Mouse (Mus musculus) cerebellum, adult 18-20 months (tissue): ENCODE data around the gene Trpm2.
A peak's percentile ranks its signal among the peaks of the same experiment; 100 is the strongest.
"Not testable (repeated sequence)": the region's sequence is repeated elsewhere in the genome, so short reads cannot be mapped to it uniquely, and the experiment has no call there.

Experiments
- DNase-seq, 2 experiments: peaks; one replicate each; pipeline ENCODE4 v3.0.0; 2021

Gene Trpm2

DNA sequence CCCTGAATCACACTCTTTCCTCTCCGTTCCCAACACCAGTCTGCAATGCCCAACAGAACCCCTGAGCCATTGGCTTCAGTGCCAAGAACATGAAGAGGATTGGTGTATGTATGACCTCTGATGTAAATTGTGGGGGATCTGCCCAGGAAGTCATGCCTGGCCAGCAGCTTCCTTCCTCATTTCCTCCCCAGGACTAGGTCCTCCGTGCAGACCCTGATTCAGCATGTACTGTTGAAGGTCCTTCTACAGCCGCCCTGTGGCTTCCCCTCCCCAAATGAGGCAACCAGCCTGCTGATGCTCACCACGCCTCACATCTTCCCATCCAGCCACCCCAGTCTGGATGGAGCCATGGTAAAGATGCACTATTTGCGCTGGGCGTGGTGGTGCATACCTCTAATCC is at the start of gene Trpm2:
Trpm2 (minus strand) TSS at position 83 of the 400 bp plus-strand sequence.
- DNase-seq = no peak

DNA sequence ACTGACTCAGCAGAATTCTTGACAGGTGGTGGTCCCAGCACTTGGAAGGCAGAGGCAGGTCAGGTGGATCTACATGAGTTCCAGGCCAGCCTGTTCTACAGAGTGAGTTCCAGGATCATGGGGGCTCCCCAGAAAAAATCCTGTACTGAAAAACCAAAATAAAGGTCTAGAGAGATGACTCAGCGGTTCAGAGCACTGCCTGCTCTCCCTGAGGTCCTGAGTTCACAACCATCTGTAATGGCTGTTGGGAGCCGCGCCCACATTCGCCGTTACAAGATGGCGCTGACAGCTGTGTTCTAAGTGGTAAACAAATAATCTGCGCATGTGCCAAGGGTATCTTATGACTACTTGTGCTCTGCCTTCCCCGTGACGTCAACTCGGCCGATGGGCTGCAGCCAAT is 49.6 kb upstream of the Trpm2 start:
- DNase-seq = not testable (repeated sequence)

DNA sequence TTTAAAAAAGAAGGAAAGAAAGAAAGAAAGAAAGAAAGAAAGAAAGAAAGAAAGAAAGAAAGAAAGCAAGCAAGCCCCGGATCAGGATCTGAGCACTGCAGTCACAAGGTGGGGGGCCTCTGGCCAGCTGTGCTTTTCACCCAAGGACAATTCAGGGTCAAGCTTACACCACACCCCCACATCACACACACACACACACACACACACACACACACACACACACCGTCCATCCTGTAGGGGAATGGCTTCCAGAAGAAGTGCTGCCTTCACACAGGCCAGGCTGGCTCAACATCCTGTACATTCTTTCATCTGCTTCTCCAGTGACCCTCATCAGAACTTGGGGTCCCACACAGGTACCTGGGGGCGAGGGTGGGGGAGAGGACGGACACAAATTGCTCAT is 48.9 kb upstream of the Trpm2 start:
- DNase-seq = no peak

DNA sequence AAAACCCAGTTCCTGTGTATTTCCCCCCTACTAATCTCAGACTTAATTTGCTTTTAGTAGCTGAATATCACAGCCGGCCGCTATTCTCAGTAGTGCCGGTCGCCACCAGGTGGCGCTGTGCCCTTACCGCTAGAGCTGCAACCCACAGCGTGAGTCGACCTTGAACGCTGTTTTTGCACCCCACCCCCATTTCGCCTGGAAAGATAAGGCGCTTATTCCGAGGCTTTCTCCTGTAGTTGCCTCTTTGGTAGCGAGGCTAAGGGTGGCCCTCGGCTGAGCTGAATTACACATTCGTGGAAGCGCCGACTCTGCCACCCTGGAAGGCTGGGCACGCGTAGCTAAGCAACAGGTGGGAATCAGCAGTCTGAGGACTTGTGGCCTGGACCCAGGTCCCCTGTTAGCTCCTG is 48.4 kb upstream of the Trpm2 start:
- DNase-seq = peak; percentile 67 to 83

DNA sequence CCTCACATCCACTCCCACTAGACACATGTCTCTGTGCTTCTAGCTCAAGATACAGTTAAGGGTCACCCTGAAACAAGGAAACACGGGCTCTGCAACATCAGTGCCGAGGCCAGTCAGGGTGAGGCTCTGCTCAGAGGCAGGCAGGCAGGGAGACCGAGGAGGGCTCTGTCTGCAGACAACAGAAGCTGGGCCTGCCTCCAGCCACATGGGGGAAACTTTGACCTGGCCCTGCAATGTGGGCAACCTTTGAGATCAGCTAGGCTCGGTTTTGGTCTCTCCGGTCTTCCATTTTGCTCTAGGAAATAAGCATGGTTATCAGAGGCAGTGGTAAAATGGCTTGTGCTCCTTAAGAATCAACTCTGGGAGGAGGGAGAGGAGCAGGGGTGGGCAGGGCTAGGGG is 46.0 kb upstream of the Trpm2 start:
- no peak for DNase-seq

DNA sequence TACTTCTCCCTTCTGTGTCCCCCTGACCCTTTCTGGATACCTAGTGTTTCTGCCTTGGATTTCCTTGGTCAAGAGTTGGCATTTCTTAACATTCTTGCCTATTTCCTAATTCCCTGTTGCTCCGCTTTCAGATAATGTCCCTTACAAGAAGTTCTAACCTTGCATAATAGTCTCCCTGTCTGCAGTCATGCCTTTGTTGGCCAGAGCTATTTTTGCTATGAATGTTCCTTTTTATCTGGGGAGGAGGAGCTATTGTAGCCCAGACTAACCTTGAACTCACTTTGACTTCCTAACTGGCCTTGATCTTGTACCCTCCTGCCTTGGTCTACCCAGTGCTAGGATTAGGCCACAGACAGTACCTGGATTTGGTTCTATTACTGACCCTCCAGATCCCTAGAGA is 45.1 kb upstream of the Trpm2 start:
- no peak for DNase-seq

DNA sequence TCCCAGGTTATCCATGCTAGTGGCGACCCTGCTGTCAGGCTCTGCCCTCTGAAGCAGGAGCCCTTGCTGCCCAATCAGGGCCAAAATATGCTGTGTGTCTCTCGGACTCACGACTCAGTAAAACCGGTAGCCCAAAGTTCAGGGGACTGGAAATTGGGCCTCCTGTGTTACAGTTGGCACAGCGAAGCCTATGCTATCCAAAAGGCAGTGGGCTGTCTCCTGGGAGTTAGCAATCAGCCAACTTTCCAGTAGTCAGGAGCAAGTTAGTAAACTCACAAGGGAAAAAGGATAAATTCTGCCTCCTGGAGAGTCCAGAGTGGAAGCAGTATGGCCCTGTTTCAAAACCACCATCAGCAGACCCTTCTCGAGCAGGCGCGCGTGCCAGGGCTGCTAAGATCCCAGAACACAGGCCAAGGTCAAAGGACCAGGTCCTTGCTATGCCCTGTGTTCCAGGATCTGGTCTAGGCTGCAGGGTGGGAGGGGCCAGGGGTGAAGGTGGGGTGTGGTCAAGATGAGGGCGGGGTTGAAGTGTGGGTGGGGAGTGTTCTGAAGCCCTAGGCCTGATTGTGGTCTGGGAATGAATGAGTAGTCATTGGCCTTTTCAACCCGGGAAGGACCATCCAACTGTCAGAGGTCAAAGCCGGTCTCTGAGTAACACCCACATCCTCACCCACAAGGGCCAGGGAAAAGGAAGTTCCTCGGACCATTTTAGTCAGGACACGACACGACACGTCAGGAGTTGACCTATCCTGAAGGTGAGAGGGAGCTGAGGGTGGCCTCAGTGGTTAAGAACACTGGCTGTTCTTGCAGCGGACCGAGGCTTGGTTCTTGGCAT is 42.5 kb upstream of the Trpm2 start:
- no peak for DNase-seq

DNA sequence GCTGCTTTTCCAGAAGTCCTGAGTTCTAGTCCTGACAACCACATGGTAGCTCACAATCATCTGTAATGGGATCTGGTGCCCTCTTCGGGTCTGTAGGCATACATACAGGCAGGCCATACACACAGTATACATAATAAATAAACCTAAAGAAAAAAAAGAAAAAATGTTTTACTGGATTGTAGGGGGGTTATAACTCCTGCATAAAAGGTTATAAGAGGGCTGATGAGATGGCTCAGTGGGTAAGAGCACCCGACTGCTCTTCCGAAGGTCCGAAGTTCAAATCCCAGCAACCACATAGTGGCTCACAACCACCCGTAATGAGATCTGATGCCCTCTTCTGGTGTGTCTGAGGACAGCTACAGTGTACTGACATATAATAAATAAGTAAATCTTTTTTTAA is 40.8 kb upstream of the Trpm2 start:
- not testable (repeated sequence) for DNase-seq

DNA sequence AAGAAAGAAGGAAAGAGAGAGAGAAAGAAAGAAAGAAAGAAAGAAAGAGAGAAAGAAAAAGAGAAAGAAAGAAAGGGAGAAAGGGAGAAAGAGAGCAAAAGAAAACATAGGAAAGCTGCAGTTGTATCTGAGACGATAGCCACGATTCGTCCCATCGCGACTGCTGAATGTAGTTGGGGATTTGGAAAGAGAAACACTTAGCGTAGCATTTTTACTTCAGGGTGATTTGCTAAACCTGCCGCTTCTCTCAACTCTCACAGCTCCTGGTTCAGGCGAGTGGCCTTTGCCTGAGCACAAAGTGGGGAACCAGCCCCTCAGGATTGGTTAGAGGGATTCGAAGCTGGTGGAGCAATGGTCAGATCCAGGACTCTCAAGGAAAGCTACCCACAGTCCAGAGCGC is 40.0 kb upstream of the Trpm2 start:
- no peak for DNase-seq

DNA sequence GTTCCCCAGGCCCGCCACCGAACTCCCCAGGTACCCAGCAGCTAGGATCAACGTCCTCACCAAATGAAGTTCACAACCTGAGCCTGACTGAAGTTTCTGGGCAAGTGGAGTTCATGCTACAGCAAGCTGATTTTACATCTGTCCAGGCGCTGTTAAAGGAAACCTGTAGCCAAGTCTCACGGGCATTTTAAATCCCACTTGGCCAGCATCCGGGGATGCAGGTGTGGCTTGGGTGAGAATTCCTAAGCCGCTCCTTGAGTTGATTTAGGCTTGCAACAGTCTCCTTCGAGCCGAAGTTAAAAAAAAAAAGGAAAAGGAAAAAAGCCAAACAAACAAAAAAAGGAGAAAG is 39.6 kb upstream of the Trpm2 start, which contains the start of gene Pfkl:
Pfkl (minus strand) TSS at position 139 of the 349 bp plus-strand sequence.
- no peak for DNase-seq

DNA sequence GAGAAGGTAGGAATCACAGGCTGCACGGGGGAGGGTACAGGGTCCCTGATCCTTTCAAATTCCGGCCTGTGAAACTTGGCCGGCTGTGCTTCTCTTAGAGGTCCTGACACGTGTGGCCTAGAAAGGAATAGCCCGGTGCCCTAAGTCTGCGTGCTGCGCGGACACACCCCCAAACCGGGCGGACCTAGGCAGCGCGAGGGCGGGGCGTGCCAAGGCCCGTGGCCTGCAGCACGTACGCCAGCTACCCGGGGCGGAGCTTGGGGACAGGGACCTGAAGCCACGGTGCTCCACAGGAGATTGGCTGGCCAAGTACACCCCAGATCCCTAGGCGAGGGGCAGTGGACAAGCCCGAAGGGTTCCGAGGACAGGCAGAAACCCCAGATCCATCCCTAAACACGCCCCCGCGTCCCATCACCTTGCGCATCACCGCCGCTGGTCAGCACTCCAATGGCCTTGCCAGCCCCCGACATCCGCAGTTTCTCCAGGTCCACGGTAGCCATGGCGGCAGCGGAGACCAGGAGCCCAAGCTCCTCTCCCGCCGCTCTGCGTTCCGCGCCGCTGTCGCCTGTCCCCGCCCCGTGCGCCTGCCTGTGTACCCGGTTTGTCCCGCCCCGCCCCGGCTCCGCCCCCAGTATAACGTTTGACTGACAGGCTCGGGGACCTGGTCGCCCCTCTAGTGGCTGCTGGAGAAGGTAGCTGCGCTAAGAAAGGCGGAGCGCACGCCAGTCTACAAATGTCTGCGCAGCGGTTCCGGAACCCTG is 39.0 kb upstream of the Trpm2 start:
- peak; percentile 95 to 96 for DNase-seq

DNA sequence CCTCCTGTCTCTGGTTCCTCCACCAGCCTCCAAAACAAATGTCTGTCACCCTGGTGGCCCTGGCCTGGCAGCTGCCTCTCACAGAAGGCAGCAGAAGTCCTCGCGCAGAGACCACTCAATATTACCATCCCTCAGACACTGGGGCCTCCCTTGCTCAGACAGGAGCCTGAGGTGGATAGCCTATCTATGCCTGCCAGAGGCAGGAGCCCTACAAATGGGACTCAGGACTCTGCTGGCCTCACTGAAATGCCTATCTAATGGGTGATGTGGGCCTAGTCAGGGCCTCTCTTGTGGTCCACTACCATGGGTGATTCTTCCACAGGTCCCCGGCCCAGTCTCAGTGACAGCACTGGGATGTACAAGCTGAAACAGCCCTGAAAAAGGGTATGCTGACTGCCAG is 37.8 kb upstream of the Trpm2 start:
- no peak for DNase-seq

DNA sequence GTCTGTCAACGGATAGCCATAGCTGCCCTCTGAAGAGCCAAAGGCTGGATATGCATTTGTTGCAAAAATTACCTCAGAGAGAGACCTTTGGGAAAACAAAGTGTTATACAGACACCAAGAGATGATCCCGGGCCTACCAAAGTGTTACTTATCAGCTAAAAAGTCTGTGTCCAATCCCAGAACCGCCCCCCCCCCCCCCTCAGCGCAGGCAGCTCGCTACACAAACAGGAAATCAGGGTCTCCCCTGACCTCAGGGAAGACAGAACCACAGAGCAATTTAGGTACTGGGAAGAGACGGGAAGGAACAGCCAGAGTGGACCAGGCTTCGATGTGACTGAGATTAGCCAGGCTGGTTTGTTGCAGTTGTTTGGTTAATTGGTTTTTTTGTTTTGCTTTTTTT is 36.8 kb upstream of the Trpm2 start:
- DNase-seq = no peak

DNA sequence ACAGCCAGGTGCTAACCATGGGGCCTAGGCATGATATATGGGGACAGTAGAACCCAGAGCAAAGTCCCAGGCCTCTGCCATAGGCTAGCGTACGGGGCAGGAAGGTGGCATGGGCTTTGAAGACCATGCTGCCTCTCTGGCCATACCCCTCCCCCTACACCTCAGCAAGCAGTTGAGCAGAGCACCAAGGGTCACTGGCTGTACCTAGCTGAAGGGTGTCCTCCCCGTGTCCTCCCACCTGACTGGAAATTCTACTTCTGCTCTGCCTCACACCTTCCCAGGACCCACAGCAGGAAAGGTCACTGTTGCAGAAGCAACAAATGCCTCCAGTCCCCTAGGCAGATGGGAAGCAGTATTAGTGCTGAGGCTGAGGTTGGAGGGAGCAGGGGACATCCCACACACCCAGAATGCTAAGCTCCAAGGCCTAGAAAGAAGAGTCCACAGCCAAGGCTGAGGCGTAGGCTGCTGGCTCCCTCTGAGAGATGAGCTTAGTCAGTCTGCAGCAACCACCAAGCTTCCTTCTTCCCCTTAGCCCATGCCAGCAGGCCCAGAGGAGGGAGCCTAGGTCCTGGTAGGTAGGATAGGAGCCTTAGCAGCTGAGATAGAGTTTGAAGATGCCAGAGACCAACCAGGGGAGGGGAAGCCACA is 35.6 kb upstream of the Trpm2 start:
- DNase-seq = no peak

DNA sequence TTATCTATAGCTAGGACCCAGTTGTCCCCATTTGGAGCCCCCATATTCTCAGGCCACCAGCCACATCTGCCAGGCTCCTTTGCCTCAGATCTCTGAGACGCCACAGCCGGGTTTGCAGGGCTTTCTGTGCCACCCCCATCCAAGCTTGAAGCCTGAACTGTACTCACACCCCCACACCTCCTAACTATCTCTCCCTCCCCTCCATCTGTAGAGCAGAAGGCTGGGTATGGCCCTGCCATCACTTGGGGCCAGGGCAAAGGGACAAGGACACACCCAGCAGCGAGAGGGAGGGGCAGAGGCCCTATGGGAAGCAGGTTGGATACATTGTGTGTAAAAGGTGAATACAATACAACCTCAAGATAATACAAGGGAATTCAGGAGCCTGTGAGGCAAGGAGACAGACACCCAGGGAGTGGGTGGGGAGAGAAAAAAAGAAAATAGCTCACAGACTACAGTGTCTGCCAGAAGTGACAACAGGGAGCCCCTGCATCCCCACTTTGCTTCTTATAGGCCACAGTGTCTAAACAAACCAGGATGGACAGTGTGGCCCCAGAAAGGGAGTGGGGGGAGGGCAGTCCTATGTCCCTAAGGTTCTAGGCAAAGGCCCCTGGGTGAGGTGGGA is 34.2 kb upstream of the Trpm2 start:
- DNase-seq = no peak

DNA sequence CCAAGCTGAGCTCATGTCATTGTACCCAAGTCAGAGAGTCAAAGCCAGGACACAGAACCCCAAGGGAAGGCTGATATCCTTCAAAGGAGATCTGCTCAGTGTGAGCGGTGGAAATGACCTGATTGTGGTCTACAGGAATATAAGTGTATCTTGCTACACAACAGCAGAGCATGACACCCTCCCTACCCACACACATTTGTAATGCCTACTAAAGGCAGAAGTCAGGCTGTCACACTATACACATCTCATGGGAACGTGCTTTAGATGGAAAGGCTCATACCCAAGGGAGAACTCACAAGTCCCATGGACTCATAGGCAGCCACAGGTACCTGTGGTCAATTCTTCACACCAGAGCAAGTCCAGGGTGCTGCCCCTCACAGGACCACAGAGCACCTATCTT is 32.0 kb upstream of the Trpm2 start:
- DNase-seq = no peak

DNA sequence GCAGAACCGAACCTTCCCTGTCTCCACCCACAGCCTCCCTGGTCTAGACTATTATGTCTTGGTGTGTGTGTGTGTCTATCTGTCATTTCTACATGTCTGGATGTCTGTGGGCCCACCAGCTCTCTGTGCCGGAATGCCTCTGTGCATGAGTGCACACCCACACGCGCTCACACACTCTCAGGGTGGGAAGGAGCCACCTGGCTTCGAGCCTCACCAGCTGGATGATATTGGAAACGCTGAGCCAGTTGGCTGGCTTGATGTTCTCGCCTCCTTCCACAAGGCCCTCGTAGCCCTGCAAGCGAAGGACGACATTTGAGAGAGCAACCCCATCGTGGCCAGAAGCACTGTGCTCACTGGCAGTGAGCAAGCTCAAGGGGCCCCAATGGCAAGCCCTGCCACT is 31.4 kb upstream of the Trpm2 start:
- DNase-seq = no peak

DNA sequence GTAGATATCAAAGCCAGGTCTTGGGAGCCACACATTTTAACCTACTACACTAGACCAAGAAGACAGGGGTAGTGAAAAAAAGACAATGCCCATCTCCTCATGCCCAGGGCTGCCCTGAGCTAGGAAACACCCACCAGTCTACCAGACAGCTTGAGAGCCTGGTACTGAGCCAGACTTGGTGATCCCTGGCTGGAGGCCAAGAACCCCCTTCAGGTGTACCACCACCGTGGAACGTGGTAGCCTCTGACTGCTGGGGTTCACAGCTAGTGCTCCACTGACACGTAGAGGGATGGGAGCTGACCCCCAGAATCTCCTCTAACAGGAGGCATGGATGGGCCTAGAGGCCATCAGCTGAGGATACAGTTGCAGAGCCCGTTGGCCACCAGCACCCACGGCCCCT is 29.8 kb upstream of the Trpm2 start:
- no peak for DNase-seq

DNA sequence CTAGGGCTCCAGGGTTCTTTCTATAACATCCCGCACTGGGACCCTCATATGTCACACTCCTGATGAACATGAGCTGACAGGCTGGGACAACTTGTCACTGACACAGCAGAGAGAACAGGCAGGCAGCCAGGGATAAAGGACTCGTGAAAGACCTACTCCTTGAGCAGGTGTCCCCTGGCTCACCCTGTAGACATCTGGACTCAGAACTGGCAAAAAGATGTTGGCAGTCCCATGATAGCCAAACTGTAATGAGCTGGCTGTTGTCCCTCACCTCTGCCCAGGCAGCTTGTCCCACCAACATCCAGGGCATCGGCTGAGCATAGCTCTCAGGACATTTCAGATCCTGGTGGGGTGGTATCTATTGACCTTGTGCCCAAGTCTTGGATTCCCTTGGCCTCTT is 25.3 kb upstream of the Trpm2 start:
- DNase-seq = no peak

DNA sequence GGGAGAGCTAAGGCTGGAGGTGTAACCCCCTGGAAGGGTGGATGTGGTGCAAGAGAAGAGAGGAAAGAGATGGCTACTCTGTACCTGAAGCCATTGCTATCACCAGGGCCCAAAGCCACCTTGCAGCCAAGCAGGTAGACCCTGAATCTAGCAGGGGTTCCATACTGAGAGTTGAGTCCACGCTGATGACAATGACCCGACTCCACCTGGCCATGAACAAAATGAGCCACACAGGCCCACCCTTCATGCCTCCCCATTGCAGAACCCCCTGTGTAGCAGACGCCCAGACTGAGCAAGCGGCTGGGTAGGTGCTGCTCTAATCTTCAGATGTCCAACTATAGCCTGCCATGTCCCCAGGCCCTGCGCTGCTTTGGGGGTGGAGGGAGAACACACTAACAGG is 15.4 kb upstream of the Trpm2 start:
- DNase-seq = no peak

DNA sequence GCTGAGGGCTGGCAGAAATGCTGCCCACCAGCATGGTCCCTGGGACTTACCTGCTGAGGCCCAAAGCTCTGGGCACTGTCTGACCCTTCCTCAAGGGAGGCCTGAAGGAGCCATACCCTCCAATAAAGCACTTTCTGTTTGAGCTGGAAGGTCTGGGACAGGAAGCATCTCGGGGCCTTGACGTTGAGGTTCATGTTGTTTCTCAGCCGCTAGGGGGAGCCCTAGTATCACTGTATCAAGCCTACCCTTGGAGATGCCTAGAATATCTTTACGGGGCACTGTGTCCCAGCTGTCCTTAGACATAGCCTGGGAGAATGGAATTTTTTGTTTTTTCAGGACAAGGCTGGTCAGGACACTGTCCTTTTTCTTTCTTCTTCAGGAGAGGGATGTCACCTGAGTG is 14.3 kb upstream of the Trpm2 start:
- DNase-seq = peak; percentile 73 to 86

DNA sequence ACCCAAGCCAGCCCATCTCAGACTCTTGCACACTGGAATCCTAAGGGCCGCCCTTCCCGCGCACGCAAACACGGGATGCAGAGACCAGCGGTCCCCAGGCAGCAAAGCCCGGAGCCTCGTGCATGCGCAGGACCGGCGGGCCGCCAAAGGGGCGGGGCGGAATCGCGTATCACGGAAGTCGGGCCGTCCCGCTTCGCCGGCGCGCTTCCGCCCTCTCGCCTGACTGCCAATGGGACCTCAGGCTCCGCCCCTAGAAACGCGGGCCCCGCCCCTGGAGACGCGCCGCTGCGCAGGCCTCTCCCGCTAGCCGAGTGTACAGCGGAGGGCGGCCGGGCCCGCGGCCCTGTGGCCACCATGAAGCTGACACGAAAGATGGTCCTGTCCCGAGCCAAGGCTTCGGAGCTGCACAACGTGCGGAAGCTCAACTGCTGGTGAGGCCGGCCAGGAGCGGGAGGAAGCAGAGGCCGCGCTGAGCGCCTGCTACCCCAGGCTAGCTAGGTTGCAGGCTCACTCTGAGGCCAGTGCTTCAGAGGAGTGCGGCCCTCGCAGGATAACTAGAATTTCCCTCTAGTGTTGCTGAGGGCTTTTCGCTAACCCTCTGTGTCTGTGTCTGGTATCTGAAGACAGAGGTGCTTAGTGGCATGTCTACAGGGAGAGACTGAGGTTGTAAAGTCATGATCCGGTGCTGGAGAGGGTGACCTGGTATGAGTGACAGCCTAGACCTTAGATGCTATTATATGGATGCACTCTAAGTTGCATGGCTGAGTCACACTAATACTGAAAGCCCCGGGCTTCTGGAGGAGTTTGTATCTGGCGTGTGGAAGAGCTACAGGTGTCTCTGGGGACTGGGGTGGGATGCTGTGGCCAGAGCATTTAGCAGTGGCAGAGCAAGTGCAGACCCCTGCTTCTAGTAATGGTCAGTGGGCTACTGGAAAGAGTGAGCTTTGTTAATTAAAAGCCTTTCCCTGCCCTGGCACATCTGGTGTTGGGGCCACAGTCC is 8.3 kb upstream of the Trpm2 start, which contains the start of gene 1810043G02Rik:
1810043G02Rik (plus strand) TSS at position 174 of the 1,000 bp plus-strand sequence.
- DNase-seq = peak; percentile 100
